Mouse (Mus musculus): Measurements from ENCODE around the gene Rbm47.

Rbm47 gene

GRCm38 (mm10) chr5:65968004-65968403 lies 204.9 kb downstream of the Rbm47 start:
- no peak for DNase-seq (ENCODE audit: extremely low read depth, low read depth)

GRCm38 (mm10) chr5:65967091-65967490 lies 205.8 kb downstream of the Rbm47 start:
- DNase-seq (ENCODE audit: extremely low read depth, low read depth) = no peak

Measured in MEL-GATA-1-ER (cell line).